Mouse (Mus musculus) forebrain, postnatal 0 days (tissue): ENCODE data around the gene Ccdc87. TPM values are rescaled to one million over a fixed set of nuclear protein-coding genes. Genes with fewer than 3 reads are reported as not detected.
A peak's percentile ranks its signal among the peaks of the same experiment; 100 is the strongest.
"Not testable (repeated sequence)": the region's sequence is repeated elsewhere in the genome, so short reads cannot be mapped to it uniquely, and the experiment has no call there.

Experiments used
- ATAC-seq: fragments of 200-750 bp; cut with Nextera tagmentation; 2 replicates; pipeline ENCODE4 v1.8.0; 2017; ENCODE audit warnings: mild to moderate bottlenecking, moderate library complexity
- DNase-seq: peaks from one replicate; pipeline ENCODE4 v3.0.0-alpha.2; 2015
- H3K27ac ChIP-seq: fragments of 300-500 bp; sonication (generic); 2 replicates; pipeline ENCODE4 v1.5.1; 2014; ENCODE audit warnings: low read depth, mild to moderate bottlenecking, antibody characterized with exemption, low read length, moderate library complexity, mixed read lengths
- H3K27me3 ChIP-seq: fragments of 300-500 bp; sonication (generic); 2 replicates; pipeline ENCODE4 v1.6.1; 2014; ENCODE audit warnings: mild to moderate bottlenecking, low read length, mixed read lengths; ENCODE audit not compliant: insufficient read depth
- H3K36me3 ChIP-seq: fragments of 300-500 bp; sonication (generic); 2 replicates; pipeline ENCODE4 v1.6.1; 2014; ENCODE audit warnings: mild to moderate bottlenecking, moderate library complexity; ENCODE audit not compliant: insufficient read depth
- H3K4me1 ChIP-seq: fragments of 300-500 bp; sonication (generic); 2 replicates; pipeline ENCODE4 v1.6.1; 2014; ENCODE audit warnings: antibody characterized with exemption; ENCODE audit not compliant: insufficient read depth
- H3K4me2 ChIP-seq: fragments of 300-500 bp; sonication (generic); 2 replicates; pipeline ENCODE4 v1.6.1; 2014; ENCODE audit warnings: low read depth, mild to moderate bottlenecking, moderate library complexity
- H3K4me3 ChIP-seq: fragments of 300-500 bp; sonication (generic); 2 replicates; pipeline ENCODE4 v1.5.1; 2014; ENCODE audit warnings: low read depth, low read length, mixed read lengths
- H3K9ac ChIP-seq: fragments of 300-500 bp; sonication (generic); 2 replicates; pipeline ENCODE4 v1.6.1; 2014; ENCODE audit warnings: mild to moderate bottlenecking
- H3K9me3 ChIP-seq: fragments of 300-500 bp; sonication (generic); 2 replicates; pipeline ENCODE4 v1.6.1; 2016; ENCODE audit warnings: low read length
- CTCF ChIP-seq: sonication (generic); IDR thresholded peaks from 2 replicates; pipeline ENCODE4 v1.5.1; 2016; ENCODE audit warnings: antibody characterized with exemption, control low read depth, low read depth
- WGBS: fragments of 180-500 bp; shearing (Covaris S2); extraction: QIAGEN DNeasy Blood & Tissue Kit; methylation state at CpG from one replicate; pipeline ENCODE4 v1.1.7; 2014; 5-methylcytosine and 5-hydroxymethylcytosine counted together
- polyA plus RNA-seq: library from polyadenylated mRNA; unstranded; fragments of >200 nt; fragmentation: Nextera tagmentation; extraction: Ambion mirVana; gene quantifications from 2 replicates; pipeline ENCODE4 v1.2.1, GENCODE M21; 2015
- total RNA-seq: library from RNA; depleted of rRNA; stranded (reverse); fragments of >200 nt; gene quantifications from 2 replicates; pipeline ENCODE4 v1.2.3, GENCODE M21; 2014

Gene Ccdc87
- total and polyA plus RNA-seq, 2 experiments from 2014 or later, result 1.1 to 1.2 TPM

GRCm38 (mm10) chr19:4803283-4803682, 35.9 kb upstream of the Ccdc87 start:
- TF ChIP-seq CTCF, result no peak
- Histone ChIP-seq H3K9ac (no peak overlapping the region), H3K4me1 (no peaks in the 10 kb centered on the region), H3K4me2 (no peak overlapping the region), H3K27ac (no peak overlapping the region), H3K4me3 (no peak overlapping the region), H3K27me3 (no peaks in the 10 kb centered on the region), H3K36me3 (peaks cover 41% of the 10 kb centered on the region), H3K9me3 (no peaks in the 10 kb centered on the region)
- ATAC-seq, result no peak
- WGBS, result 88% methylated on average over 10 of the region's 10 CpGs
- DNase-seq, result no peak

GRCm38 (mm10) chr19:4810309-4810708, 28.9 kb upstream of the Ccdc87 start:
- TF ChIP-seq CTCF, result no peak
- peak overlapping the region; percentile 93; the same call in 1 of the 2 replicates for H3K27ac ChIP-seq
- H3K4me1 ChIP-seq, result peaks cover 17% of the 10 kb centered on the region
- H3K27me3 ChIP-seq, result no peaks in the 10 kb centered on the region
- DNase-seq (no peak), ATAC-seq (no peak)
- H3K36me3 ChIP-seq, result no peaks in the 10 kb centered on the region
- whole genome bisulfite sequencing, result under 1% methylated on average over 14 of the region's 14 CpGs
- H3K4me3 ChIP-seq, result peak overlapping the region; percentile 75
- peak overlapping the region; percentile 79 for H3K4me2 ChIP-seq
- H3K9me3 ChIP-seq, result no peaks in the 10 kb centered on the region
- peak overlapping the region; percentile 81 for H3K9ac ChIP-seq

GRCm38 (mm10) chr19:4810746-4811062, 28.5 kb upstream of the Ccdc87 start:
- Histone ChIP-seq H3K36me3 (no peaks in the 10 kb centered on the region), H3K4me3 (peak overlapping the region; percentile 75), H3K9ac (peak overlapping the region; percentile 81), H3K4me1 (peaks cover 17% of the 10 kb centered on the region), H3K4me2 (peak overlapping the region; percentile 79), H3K9me3 (no peaks in the 10 kb centered on the region), H3K27ac (peak overlapping the region; percentile 93), H3K27me3 (no peaks in the 10 kb centered on the region)
- under 1% methylated on average over 16 of the region's 17 CpGs for WGBS
- ATAC-seq (no peak), DNase-seq (no peak)
- no peak for TF ChIP-seq CTCF

- H3K27me3 ChIP-seq, result no peaks in the 10 kb centered on the region
- H3K36me3 ChIP-seq, result no peaks in the 10 kb centered on the region
- H3K9me3 ChIP-seq, result no peaks in the 10 kb centered on the region
- peak within 1 kb of the TSS; percentile 93 for H3K27ac ChIP-seq
- WGBS, result 1% methylated on average over 83 of the region's 83 CpGs
- peaks cover 17% of the 10 kb centered on the region for H3K4me1 ChIP-seq
- peak within 1 kb of the TSS; percentile 75 for H3K4me3 ChIP-seq
- peak within 1 kb of the TSS; percentile 81 for H3K9ac ChIP-seq
- peak within 1 kb of the TSS; percentile 79 for H3K4me2 ChIP-seq
- DNase-seq, result peak; percentile 99
- peak; percentile 98 for ATAC-seq
- no peak for TF ChIP-seq CTCF
Measured at GRCm38 (mm10) chr19:4811063-4811908, 27.9 kb upstream of the Ccdc87 start, which contains the start of the genes Gm21992 and Rbm14. Gene Gm21992, minus strand, starts transcription at chr19:4811612. Gene Rbm14, minus strand, starts transcription at chr19:4811634.

GRCm38 (mm10) chr19:4811909-4812242, 27.3 kb upstream of the Ccdc87 start:
- peak overlapping the region; percentile 79 for H3K4me2 ChIP-seq
- H3K27ac ChIP-seq, result peak overlapping the region; percentile 93
- no peaks in the 10 kb centered on the region for H3K9me3 ChIP-seq
- peak overlapping the region; percentile 76 for H3K9ac ChIP-seq
- no peaks in the 10 kb centered on the region for H3K27me3 ChIP-seq
- H3K4me3 ChIP-seq, result peak overlapping the region; percentile 75
- H3K36me3 ChIP-seq, result no peaks in the 10 kb centered on the region
- peak; percentile 32; the same call in 1 of the 2 replicates for ATAC-seq
- H3K4me1 ChIP-seq, result peaks cover 17% of the 10 kb centered on the region
- 3% methylated on average over 12 of the region's 12 CpGs for WGBS
- no peak for TF ChIP-seq CTCF
- no peak for DNase-seq

- ATAC-seq, H3K27me3 ChIP-seq, H3K36me3 ChIP-seq, H3K9me3 ChIP-seq: not testable (repeated sequence)
- DNase-seq, result peak; percentile 3
- Histone ChIP-seq H3K4me2 (peak overlapping the region; percentile 79), H3K4me1 (peaks cover 17% of the 10 kb centered on the region), H3K27ac (peak overlapping the region; percentile 93), H3K4me3 (peak overlapping the region; percentile 75), H3K9ac (peak overlapping the region; percentile 76; the same call in 1 of the 2 replicates)
- WGBS, result 83% methylated on average over 8 of the region's 8 CpGs
- 0 out of 2 replicates have a peak, but pooled peaks have one; percentile 23 for TF ChIP-seq CTCF
Measured at GRCm38 (mm10) chr19:4812334-4812949, 26.7 kb upstream of the Ccdc87 start.

GRCm38 (mm10) chr19:4813015-4813414, 26.2 kb upstream of the Ccdc87 start:
- no peak overlapping the region for H3K9ac ChIP-seq
- H3K36me3 ChIP-seq, result no peaks in the 10 kb centered on the region
- H3K4me2 ChIP-seq, result no peak overlapping the region
- no peak overlapping the region for H3K27ac ChIP-seq
- peak; percentile 37; the same call in 1 of the 2 replicates for TF ChIP-seq CTCF
- no peaks in the 10 kb centered on the region for H3K9me3 ChIP-seq
- WGBS, result 81% methylated on average over 6 of the region's 6 CpGs
- DNase-seq (peak; percentile 16), ATAC-seq (no peak)
- no peak overlapping the region for H3K4me3 ChIP-seq
- H3K27me3 ChIP-seq, result no peaks in the 10 kb centered on the region
- H3K4me1 ChIP-seq, result peaks cover 17% of the 10 kb centered on the region
